Mouse (Mus musculus) liver, embryonic 14.5 days (tissue): ENCODE data around the gene Kbtbd3. TPM values are rescaled to one million over a fixed set of nuclear protein-coding genes. Genes with fewer than 3 reads are reported as not detected.

Experiments used
- ATAC-seq: fragments of 200-750 bp; cut with Nextera tagmentation; 2 replicates; pipeline ENCODE4 v1.8.0; 2017; ENCODE audit warnings: moderate number of reproducible peaks, mild to moderate bottlenecking, moderate library complexity; ENCODE audit not compliant: insufficient read depth
- DNase-seq, 3 experiments: peaks; one replicate each; pipeline ENCODE4 v3.0.0-alpha.2; 2012 to 2013; ENCODE audit warnings: low read depth in 3 of 3, low spot score in 3 of 3
- H3K27ac ChIP-seq: fragments of 300-500 bp; sonication (generic); 2 replicates; pipeline ENCODE4 v1.5.1; 2014; ENCODE audit warnings: moderate library complexity, mild to moderate bottlenecking, control low read depth, inconsistent platforms
- H3K27me3 ChIP-seq: fragments of 300-500 bp; sonication (generic); 2 replicates; pipeline ENCODE4 v1.6.1; 2014; ENCODE audit warnings: mild to moderate bottlenecking, low read length, moderate library complexity; ENCODE audit not compliant: control insufficient read depth, insufficient read depth
- H3K36me3 ChIP-seq: fragments of 300-500 bp; sonication (generic); replicated peaks from 2 replicates; pipeline ENCODE4 v1.6.1; 2014; ENCODE audit warnings: low read depth; ENCODE audit not compliant: control insufficient read depth, insufficient read depth
- H3K4me1 ChIP-seq, 2 experiments: fragments of 200-500 bp in 1 of 2; fragments of 300-500 bp in 1 of 2; sonication (generic) in 1 of 2; replicated peaks; 2 replicates each; pipeline ENCODE4 v1.6.1; 2012 to 2014; ENCODE audit warnings: antibody characterized with exemption in 1 of 2, inconsistent platforms in 1 of 2, low read length in 1 of 2; ENCODE audit not compliant: control insufficient read depth in 2 of 2, insufficient read depth in 2 of 2
- H3K4me2 ChIP-seq: fragments of 300-500 bp; sonication (generic); 2 replicates; pipeline ENCODE4 v1.6.1; 2014; ENCODE audit warnings: low read depth, mild to moderate bottlenecking, control low read depth, moderate library complexity
- H3K4me3 ChIP-seq, 2 experiments: fragments of 200-500 bp in 1 of 2; fragments of 300-500 bp in 1 of 2; sonication (generic) in 1 of 2; 2 replicates each; pipeline ENCODE4 v1.5.1; 2012 to 2014; ENCODE audit warnings: low read depth in 2 of 2, low read length in 2 of 2, mild to moderate bottlenecking in 2 of 2, control low read depth in 1 of 2, inconsistent platforms in 1 of 2, moderate library complexity in 1 of 2; ENCODE audit not compliant: insufficient read depth in 1 of 2
- H3K9ac ChIP-seq: fragments of 300-500 bp; sonication (generic); replicated peaks from 2 replicates; pipeline ENCODE4 v1.6.1; 2014; ENCODE audit warnings: mild to moderate bottlenecking, control low read depth, moderate library complexity
- H3K9me3 ChIP-seq: fragments of 300-500 bp; sonication (generic); 2 replicates; pipeline ENCODE4 v1.6.1; 2016; ENCODE audit warnings: low read length, mixed read lengths; ENCODE audit not compliant: control insufficient read depth
- CTCF ChIP-seq: IDR thresholded peaks from 2 replicates; pipeline ENCODE4 v1.5.1; 2016; ENCODE audit warnings: antibody characterized with exemption, low read depth, control low read depth
- EP300 ChIP-seq: IDR thresholded peaks from 2 replicates; pipeline ENCODE4 v1.6.1; 2016; ENCODE audit warnings: antibody characterized with exemption, low read depth
- WGBS: fragments of 180-500 bp; shearing (Covaris S2); extraction: QIAGEN DNeasy Blood & Tissue Kit; methylation state at CpG from one replicate; pipeline ENCODE4 v1.1.7; 2014; ENCODE audit not compliant: insufficient replicate concordance; 5-methylcytosine and 5-hydroxymethylcytosine counted together
- polyA plus RNA-seq, 2 experiments: library from polyadenylated mRNA; depleted of rRNA in 1 of 2; stranded (reverse) in 1 of 2; unstranded in 1 of 2; fragments of >200 nt; fragmentation: Nextera tagmentation in 1 of 2; extraction: Ambion mirVana in 1 of 2; gene quantifications; 2 replicates each; pipeline versions ENCODE4 v1.2.1 to v1.2.3; 2012 to 2014

Kbtbd3 gene
- polyA plus RNA-seq (2012; rRNA removed) (0.70 and 1.2 TPM in 2 replicates), polyA plus RNA-seq (2014; fragmentation: Nextera tagmentation; extraction: Ambion mirVana) (2.7 and 3.4 TPM in 2 replicates)

- peak within 1 kb of the TSS; percentile 87 for H3K27ac ChIP-seq
- peak within 1 kb of the TSS; percentile 74 to 78 for H3K4me3 ChIP-seq
- no peaks in the 10 kb centered on the region for H3K36me3 ChIP-seq
- H3K4me1 ChIP-seq, result peaks cover 7 to 10% of the 10 kb centered on the region in 2 experiments
- peak within 1 kb of the TSS; percentile 87 for H3K9ac ChIP-seq
- no peaks in the 10 kb centered on the region for H3K27me3 ChIP-seq
- peak within 1 kb of the TSS; percentile 91 for H3K4me2 ChIP-seq
- TF ChIP-seq CTCF, result peak; percentile 27; the same call in 1 of the 2 replicates
- TF ChIP-seq EP300, result 0 out of 2 replicates have a peak, but pooled peaks have one; percentile 12
- H3K9me3 ChIP-seq, result no peaks in the 10 kb centered on the region
- WGBS, result under 1% methylated on average over 53 of the region's 53 CpGs
- peak; percentile 99 to 100 (median 99) for DNase-seq
- peak; percentile 93 for ATAC-seq
These were observed at the start of gene Kbtbd3, which contains the start of gene Aasdhppt for GRCm38 (mm10) chr9:4309351-4310085. Gene Kbtbd3, plus strand, starts transcription at chr9:4309833. Gene Aasdhppt, minus strand, starts transcription at chr9:4309471.

- WGBS, result 50% methylated on average over 65 of the region's 65 CpGs
- H3K4me3 ChIP-seq, result no peak overlapping the region
- H3K9me3 ChIP-seq, result peaks cover 3% of the 10 kb centered on the region
- ATAC-seq (no peak), DNase-seq (peak; percentile 14 to 38 (median 24))
- no peak overlapping the region for H3K27ac ChIP-seq
- H3K27me3 ChIP-seq, result no peaks in the 10 kb centered on the region
- H3K4me1 ChIP-seq, result no peaks in the 10 kb centered on the region
- no peaks in the 10 kb centered on the region for H3K36me3 ChIP-seq
- TF ChIP-seq CTCF, result no peak
- no peak for TF ChIP-seq EP300
- no peak overlapping the region for H3K9ac ChIP-seq
- no peak overlapping the region for H3K4me2 ChIP-seq
These were observed 49.5 kb upstream of the Kbtbd3 start for GRCm38 (mm10) chr9:4259841-4260745.

- Histone ChIP-seq H3K36me3 (no peaks in the 10 kb centered on the region), H3K4me3 (no peak overlapping the region), H3K27ac (no peak overlapping the region), H3K9ac (no peak overlapping the region), H3K4me1 (no peaks in the 10 kb centered on the region), H3K27me3 (no peaks in the 10 kb centered on the region), H3K4me2 (no peak overlapping the region), H3K9me3 (peaks cover 3% of the 10 kb centered on the region)
- DNase-seq (no peak), ATAC-seq (no peak)
- TF ChIP-seq EP300, result no peak
- TF ChIP-seq CTCF, result no peak
- 56% methylated on average over 12 of the region's 12 CpGs for WGBS
These were observed 48.9 kb upstream of the Kbtbd3 start for GRCm38 (mm10) chr9:4260746-4261090.

- TF ChIP-seq EP300, result no peak
- TF ChIP-seq CTCF, result no peak
- Histone ChIP-seq H3K9me3 (no peaks in the 10 kb centered on the region), H3K4me2 (no peak overlapping the region), H3K27me3 (no peaks in the 10 kb centered on the region), H3K36me3 (no peaks in the 10 kb centered on the region), H3K4me1 (no peaks in the 10 kb centered on the region), H3K9ac (no peak overlapping the region), H3K4me3 (no peak overlapping the region), H3K27ac (no peak overlapping the region)
- 72% methylated on average over 3 of the region's 3 CpGs for WGBS
- DNase-seq (no peak), ATAC-seq (no peak)
These were observed 42.8 kb upstream of the Kbtbd3 start for GRCm38 (mm10) chr9:4266881-4267280.

- no peak overlapping the region for H3K4me2 ChIP-seq
- H3K9me3 ChIP-seq, result no peaks in the 10 kb centered on the region
- WGBS, result 43% methylated on average over 3 of the region's 3 CpGs
- ATAC-seq, result no peak
- no peak overlapping the region for H3K4me3 ChIP-seq
- no peaks in the 10 kb centered on the region for H3K4me1 ChIP-seq
- H3K27me3 ChIP-seq, result no peaks in the 10 kb centered on the region
- H3K36me3 ChIP-seq, result no peaks in the 10 kb centered on the region
- no peak for TF ChIP-seq EP300
- TF ChIP-seq CTCF, result no peak
- no peak for DNase-seq
- H3K9ac ChIP-seq, result no peak overlapping the region
- no peak overlapping the region for H3K27ac ChIP-seq
These were observed 25.8 kb upstream of the Kbtbd3 start for GRCm38 (mm10) chr9:4283850-4284249.
